7 mouse cellular contexts compared by ENCODE assay signal in the genomic region with DNA sequence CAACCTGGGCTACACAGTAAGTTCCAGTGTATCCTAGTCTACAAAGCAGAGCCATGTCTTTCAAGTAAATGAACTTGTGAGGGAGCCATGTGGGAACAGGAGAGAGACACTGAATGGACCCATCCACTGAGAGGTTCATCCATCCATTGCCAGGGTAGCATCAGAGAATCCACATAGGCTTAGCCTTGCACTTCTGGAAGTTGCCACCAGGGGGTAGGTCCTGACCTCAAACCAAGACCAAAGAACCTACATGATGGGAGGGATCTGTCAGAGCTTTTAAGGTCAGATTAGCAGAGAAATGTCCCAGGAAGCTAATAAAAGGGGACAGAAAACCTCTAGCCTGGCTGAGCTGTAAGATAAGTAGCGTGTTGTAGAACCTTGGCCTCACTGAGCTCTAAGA. TPM values are rescaled to one million over a fixed set of nuclear protein-coding genes. Genes with fewer than 3 reads are reported as not detected.
DNase-seq lines count a peak whose midpoint lies in the region; ATAC-seq lines count a peak whose summit lies in the region.

No protein-coding gene starts in this region.

- H3K4me1 ChIP-seq in limb, embryonic 11.5 days (ENCODE audit: control insufficient read depth, insufficient read depth, low read length), result no peaks in the 10 kb centered on the region

- no peak overlapping the region for H3K9ac ChIP-seq in limb, embryonic 11.5 days (ENCODE audit: low read length)

- ATAC-seq in limb, embryonic 11.5 days (ENCODE audit: insufficient number of reproducible peaks, low FRiP score, low TSS enrichment, low read depth), result no peak

- H3K9me3 ChIP-seq in limb, embryonic 11.5 days (ENCODE audit: control insufficient read depth, low read length), result no peaks in the 10 kb centered on the region

- H3K4me3 ChIP-seq in limb, embryonic 11.5 days (ENCODE audit: low read depth, low read length), result no peak overlapping the region

- H3K36me3 ChIP-seq in limb, embryonic 11.5 days (ENCODE audit: control insufficient read depth, insufficient read depth, low read length), result no peaks in the 10 kb centered on the region

- peak; percentile 37 for DNase-seq in 3134 (ENCODE audit: extremely low read depth, insufficient read length, low spot score)
- DNase-seq in 3T3-L1 (ENCODE audit: low read depth, low spot score), result peak; percentile 89
- DNase-seq in adrenal gland, adult 2 months, result peak; percentile 71
- peak; percentile 76 for DNase-seq in embryo, embryonic 10 days (ENCODE audit: low spot score)
- peak; percentile 63 to 78 for DNase-seq in heart, postnatal 10 days
- peak; percentile 72 for DNase-seq in limb, embryonic 11.5 days (ENCODE audit: low spot score)
- peak; percentile 40 for DNase-seq in retina, adult 2 months (ENCODE audit: low read depth, low spot score)

- 65% methylated on average over 1 of the region's 1 CpGs for WGBS in limb, embryonic 11.5 days

- intact Hi-C loops in heart, postnatal 10 days (cut with DNase I), result loop anchor here (2.0 kb wide), 1 partner anchor 130 kb away; no protein-coding TSS in a partner anchor

- H3K27me3 ChIP-seq in limb, embryonic 11.5 days (ENCODE audit: control insufficient read depth, insufficient read depth, low read length), result no peaks in the 10 kb centered on the region

- H3K4me2 ChIP-seq in limb, embryonic 11.5 days (ENCODE audit: low read depth, severe bottlenecking), result no peak overlapping the region

- H3K27ac ChIP-seq in limb, embryonic 11.5 days (replicated peaks; ENCODE audit: low read depth, low read length), result no peak overlapping the region

RNA-seq across cellular contexts. Expression of gene Lhfpl4, which starts 22.6 kb away (rescaled TPM):
- 1 to 10 TPM; 2.3 to 5.4 TPM for total RNA-seq in adrenal gland, adult 2 months (2021)
- 3.8 and 5.5 TPM in 2 replicates for polyA plus RNA-seq in adrenal gland, adult 2 months (2012; rRNA removed)
- under 1 TPM; 0.41 to 0.47 TPM for total RNA-seq in heart, postnatal 10 days (2021)
- 0.58 and 0.65 TPM in 2 replicates for polyA plus RNA-seq in limb, embryonic 11.5 days (2014; fragmentation: Nextera tagmentation; extraction: Ambion mirVana)

Comparison
In these comparisons a context has a peak if more than half of its experiments do, and no peak if none do; other contexts are left out.
1. DNase-seq: peak in every context shown above with its lines; median percentile 89 in 3T3-L1; 76 in embryo, embryonic 10 days; 72 in limb, embryonic 11.5 days; 71 in adrenal gland, adult 2 months; 70 in heart, postnatal 10 days; 40 in retina, adult 2 months; 37 in 3134.